Mouse (Mus musculus): ENCODE data around the gene Hsh2d. TPM values are rescaled to one million over a fixed set of nuclear protein-coding genes. Genes with fewer than 3 reads are reported as not detected.

The Hsh2d gene
- not detected for total RNA-seq (2021)

- no peak for DNase-seq
Observed at GRCm38 (mm10) chr8:72189417-72190214, at the start of gene Hsh2d. TSS of gene Hsh2d (plus strand) at chr8:72189638.

GRCm38 (mm10) chr8:72143256-72143824 lies 46.1 kb upstream of the Hsh2d start:
- no peak for DNase-seq

DNA sequence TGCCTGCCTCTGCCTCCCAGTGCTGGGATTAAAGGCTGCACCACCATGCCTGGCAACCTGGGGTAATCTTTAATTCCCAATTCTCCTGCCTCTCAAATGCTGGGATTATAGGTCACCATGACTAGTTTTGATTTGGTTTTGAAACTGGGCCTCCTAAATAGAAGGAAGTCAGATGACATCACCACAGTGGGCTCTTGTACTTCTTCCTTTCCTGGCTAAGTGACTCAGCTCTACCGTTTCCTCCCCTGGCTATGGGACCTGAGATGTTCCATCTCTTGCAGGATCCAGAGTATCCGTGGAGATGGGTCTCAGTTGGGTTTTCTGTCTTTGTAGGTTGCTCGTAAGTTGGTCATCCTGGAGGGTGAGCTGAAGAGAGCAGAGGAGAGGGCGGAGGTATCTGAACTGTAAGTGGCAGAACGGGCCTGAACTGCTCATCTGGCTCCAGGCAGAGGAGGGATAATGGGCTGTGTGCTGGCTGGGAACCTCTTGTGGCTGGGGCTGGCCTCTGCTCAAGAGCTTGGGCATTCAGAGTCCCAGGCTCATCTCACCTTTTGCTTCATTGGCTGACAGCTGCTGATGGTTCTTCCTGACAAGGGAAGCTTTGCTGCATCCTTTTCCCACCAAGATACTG lies 45.0 kb upstream of the Hsh2d start:
- DNase-seq, result no peak

DNA sequence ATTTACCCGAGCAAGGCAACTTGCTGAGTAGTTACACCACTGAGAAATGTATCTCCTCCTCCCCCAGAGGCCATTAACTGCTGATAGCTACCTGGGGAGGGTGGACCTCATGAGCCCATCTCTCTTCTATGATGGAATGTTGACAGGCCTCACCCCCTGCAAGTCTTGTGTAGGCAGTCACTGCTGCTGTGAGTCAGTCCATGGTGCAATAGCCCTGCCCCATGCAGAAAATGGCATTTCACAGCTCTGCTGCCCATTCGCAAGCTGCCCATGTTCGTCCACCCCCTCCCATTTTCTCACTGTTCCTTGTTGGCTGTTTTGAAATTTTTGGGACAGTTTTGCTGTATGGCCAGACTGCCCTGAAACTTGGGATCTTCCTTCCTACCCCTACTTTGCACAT lies 43.9 kb upstream of the Hsh2d start:
- no peak for DNase-seq

GRCm38 (mm10) chr8:72146056-72146455 lies 43.4 kb upstream of the Hsh2d start:
- no peak for DNase-seq

DNA sequence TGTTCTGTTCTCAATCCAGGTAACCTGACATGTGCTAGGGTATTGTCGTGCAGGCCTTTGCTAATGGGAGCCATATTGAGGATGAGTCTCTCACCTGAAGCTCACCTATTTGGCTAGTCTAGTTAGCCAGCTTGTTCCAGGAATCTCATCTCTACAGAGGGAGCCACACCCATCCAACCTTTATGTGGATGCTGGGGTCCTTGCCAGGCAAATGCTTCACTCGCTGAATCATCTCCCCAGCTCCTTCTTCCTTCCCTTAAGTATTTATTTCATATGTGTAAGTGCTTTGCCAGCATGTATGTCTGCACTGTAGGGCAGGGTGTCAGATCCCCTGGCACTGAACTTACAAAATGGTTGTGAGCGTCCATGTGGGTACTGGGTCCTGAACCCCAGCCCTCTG lies 42.9 kb upstream of the Hsh2d start:
- no peak for DNase-seq

DNA sequence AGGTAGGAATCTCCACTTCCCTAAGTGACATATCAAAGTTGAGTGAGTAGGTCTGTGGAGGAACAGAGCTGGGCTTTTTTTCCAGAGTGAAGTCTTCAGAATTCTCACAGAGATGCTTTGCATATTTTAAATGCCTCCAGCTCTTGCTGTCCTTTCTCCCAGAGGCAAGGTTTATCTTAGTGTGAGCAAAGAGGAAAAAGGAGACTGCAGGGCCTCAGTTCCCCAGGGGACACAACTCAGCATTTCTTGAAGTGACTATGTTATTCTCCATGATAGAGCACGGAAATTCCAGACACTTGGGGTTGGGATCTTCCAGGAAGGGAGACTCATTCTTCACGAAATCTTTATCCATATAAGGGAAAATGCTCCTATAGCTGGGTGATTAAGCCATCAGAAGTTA lies 42.2 kb upstream of the Hsh2d start:
- DNase-seq, result no peak

DNA sequence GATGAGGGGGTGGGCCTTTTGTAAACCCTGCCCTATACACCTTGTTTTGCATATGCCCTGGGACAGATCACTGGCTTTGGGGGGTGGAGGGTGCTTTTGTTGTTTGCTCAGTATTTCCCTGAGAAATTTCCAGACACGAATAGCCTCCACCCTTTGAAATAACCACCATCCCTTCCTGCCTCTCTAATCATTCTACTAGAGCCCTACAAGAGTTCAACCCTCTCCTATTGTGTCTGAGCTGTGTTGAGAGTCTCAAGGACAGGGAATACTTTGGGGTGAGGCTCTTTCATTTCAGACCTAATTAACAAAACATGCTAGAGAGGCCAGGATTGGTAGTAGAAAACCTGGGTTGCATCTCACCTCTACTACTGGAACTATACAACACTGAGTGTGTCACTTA lies 40.4 kb upstream of the Hsh2d start:
- DNase-seq, result no peak

GRCm38 (mm10) chr8:72151418-72152078 lies 37.9 kb upstream of the Hsh2d start:
- no peak for DNase-seq

- no peak for DNase-seq
Observed at GRCm38 (mm10) chr8:72153382-72153781, 36.1 kb upstream of the Hsh2d start.

GRCm38 (mm10) chr8:72158096-72158495 lies 31.3 kb upstream of the Hsh2d start:
- no peak for DNase-seq

GRCm38 (mm10) chr8:72158726-72159125 lies 30.7 kb upstream of the Hsh2d start:
- no peak for DNase-seq

DNA sequence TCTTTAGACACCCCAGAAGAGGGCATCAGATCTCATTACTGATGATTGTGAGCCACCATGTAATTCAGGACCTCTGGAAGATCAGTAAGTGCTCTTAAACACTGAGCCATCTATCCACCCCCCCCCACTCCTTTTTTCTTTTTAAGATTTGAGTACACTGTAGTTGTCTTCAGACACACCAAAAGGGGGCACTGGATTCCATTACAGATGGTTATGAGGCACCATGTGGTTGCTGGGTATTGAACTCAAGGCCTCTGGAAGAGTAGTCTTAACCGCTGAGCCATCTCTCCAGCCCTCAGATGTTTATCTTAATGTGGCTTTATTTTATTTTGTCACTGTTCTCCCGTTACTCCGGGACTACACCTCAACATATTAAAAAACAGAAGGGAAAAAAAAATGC lies 29.4 kb upstream of the Hsh2d start:
- no peak for DNase-seq

DNA sequence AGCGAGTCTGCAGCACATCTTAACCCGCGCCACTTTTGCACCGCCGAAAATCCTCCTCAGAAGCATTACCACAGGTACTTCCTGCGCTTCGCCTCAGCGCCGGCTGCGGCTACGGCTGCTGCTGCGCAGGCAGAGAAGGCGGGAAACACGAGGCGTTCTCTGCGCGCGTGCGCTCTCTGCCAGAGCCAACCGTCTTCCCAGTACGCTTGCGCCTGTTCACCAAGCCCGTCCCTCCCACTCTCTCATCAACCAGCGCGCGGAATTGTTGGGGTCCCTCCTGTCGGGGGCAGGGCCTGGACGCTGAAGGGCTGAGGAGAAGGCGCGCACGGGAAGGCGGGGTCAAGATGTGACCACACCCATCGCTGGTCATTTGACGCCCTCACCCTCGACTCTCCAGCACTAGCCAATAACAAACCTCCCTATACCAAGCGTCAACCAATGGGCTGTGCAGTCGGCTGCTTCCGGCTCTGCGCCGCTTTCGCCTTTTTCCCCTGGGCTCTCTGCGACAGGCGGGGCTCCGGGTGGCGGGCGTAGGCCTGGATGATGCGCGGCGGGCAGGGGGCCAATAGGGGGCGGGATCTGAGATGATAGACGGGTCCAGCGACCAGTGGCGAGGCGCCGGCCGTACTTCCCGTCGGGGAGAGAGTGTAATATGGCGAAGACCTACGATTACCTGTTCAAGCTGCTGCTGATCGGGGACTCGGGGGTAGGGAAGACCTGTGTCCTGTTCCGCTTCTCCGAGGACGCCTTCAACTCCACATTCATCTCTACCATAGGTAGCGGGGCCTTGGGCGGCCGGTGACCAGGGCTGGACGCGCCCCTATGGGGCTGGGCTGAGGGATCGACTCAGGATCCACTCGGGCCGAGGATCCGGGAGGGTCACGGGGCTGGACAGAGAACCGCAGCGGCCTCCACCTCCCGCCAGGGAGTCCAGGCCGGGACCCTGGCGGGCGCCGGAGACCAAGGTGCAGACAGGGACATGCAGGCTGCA lies 28.4 kb upstream of the Hsh2d start, which contains the start of gene Rab8a:
Rab8a (plus strand) TSS at position 494 of the 991 bp plus-strand sequence.
- peak; percentile 100 for DNase-seq

- no peak for DNase-seq
Observed at GRCm38 (mm10) chr8:72162821-72163220, 26.6 kb upstream of the Hsh2d start.

GRCm38 (mm10) chr8:72169098-72169668 lies 20.3 kb upstream of the Hsh2d start:
- DNase-seq, result no peak

- DNase-seq, result no peak
Observed at GRCm38 (mm10) chr8:72169681-72170249, 19.7 kb upstream of the Hsh2d start.

DNA sequence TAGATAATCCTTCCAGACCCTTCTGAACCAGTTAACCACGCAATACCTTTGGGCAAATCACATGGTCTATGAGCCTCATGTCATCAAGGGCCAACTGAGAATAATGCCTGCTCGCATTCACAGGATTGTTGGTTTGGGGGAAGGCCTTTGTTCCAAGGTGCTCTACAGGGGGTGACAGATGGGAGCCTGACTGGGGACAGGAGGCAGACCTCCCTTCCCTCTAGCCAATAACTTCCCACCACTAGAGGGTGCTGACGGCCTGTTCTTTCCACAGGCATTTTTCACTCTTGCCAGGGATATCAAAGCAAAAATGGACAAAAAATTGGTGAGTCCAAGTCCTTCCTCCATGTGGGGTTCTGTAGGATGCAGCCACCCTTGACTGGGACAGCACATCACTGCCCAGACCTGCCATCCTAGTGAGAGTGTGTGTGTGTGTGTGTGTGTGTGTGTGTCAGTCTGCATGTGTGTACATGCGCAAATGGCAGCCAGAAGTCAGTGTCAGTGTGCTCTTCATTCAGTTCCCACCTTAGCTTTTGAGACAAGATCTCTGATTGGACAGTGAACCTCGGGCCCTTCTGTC lies 12.0 kb upstream of the Hsh2d start:
- peak; percentile 67 to 75 for DNase-seq

- peak; percentile 22 to 35 for DNase-seq
Observed at GRCm38 (mm10) chr8:72183554-72184202, 5.8 kb upstream of the Hsh2d start.

GRCm38 (mm10) chr8:72187793-72188331 lies 1.6 kb upstream of the Hsh2d start:
- no peak for DNase-seq
